Mouse (Mus musculus): ENCODE measurements around the gene Tnrc18. TPM values are rescaled to one million over a fixed set of nuclear protein-coding genes. Genes with fewer than 3 reads are reported as not detected.
A peak's percentile ranks its signal among the peaks of the same experiment; 100 is the strongest.
"Not testable (repeated sequence)": the region's sequence is repeated elsewhere in the genome, so short reads cannot be mapped to it uniquely, and the experiment has no call there.

Gene Tnrc18
- polyA plus RNA-seq, 1 experiment from 2014 or later: 18.2 TPM

GRCm38 (mm10) chr5:142848149-142848548 lies 30.7 kb upstream of the Tnrc18 start:
- no peak overlapping the region for H3K4me2 ChIP-seq (replicated peaks; ENCODE audit: low read depth, low read length)
- H3K4me3 ChIP-seq (ENCODE audit: low read length): no peak overlapping the region
- no peaks in the 10 kb centered on the region for H3K9me3 ChIP-seq (ENCODE audit: low read length)
- no peaks in the 10 kb centered on the region for H3K27me3 ChIP-seq (ENCODE audit: insufficient read depth, low read length)
- 73% methylated on average over 3 of the region's 3 CpGs for WGBS
- no peak overlapping the region for H3K27ac ChIP-seq (ENCODE audit: low read length)
- no peaks in the 10 kb centered on the region for H3K36me3 ChIP-seq (ENCODE audit: insufficient read depth, low read length)
- no peak overlapping the region for H3K9ac ChIP-seq (replicated peaks; ENCODE audit: low read length)
- no peaks in the 10 kb centered on the region for H3K4me1 ChIP-seq (ENCODE audit: insufficient read depth, low read length)
- no peak for ATAC-seq (ENCODE audit: low FRiP score, low TSS enrichment)

GRCm38 (mm10) chr5:142844467-142844866 lies 27.0 kb upstream of the Tnrc18 start:
- Histone ChIP-seq H3K36me3 (ENCODE audit: insufficient read depth, low read length) (no peaks in the 10 kb centered on the region), H3K4me1 (ENCODE audit: insufficient read depth, low read length) (0 out of 2 replicates have a peak, but pooled peaks cover 3% of the 10 kb centered on the region), H3K27me3 (ENCODE audit: insufficient read depth, low read length) (no peaks in the 10 kb centered on the region), H3K4me2 (replicated peaks; ENCODE audit: low read depth, low read length) (no peak overlapping the region), H3K4me3 (ENCODE audit: low read length) (no peak overlapping the region), H3K27ac (ENCODE audit: low read length) (no peak overlapping the region), H3K9me3 (ENCODE audit: low read length) (no peaks in the 10 kb centered on the region), H3K9ac (replicated peaks; ENCODE audit: low read length) (no peak overlapping the region)
- no peak for ATAC-seq (ENCODE audit: low FRiP score, low TSS enrichment)
- 62% methylated on average over 8 of the region's 8 CpGs for WGBS

GRCm38 (mm10) chr5:142842137-142842642 lies 24.7 kb upstream of the Tnrc18 start:
- H3K27ac ChIP-seq (ENCODE audit: low read length): no peak overlapping the region
- no peaks in the 10 kb centered on the region for H3K9me3 ChIP-seq (ENCODE audit: low read length)
- no peaks in the 10 kb centered on the region for H3K27me3 ChIP-seq (ENCODE audit: insufficient read depth, low read length)
- 0 out of 2 replicates have a peak, but pooled peaks cover 3% of the 10 kb centered on the region for H3K4me1 ChIP-seq (ENCODE audit: insufficient read depth, low read length)
- 38% methylated on average over 7 of the region's 7 CpGs for WGBS
- no peak overlapping the region for H3K9ac ChIP-seq (replicated peaks; ENCODE audit: low read length)
- H3K36me3 ChIP-seq (ENCODE audit: insufficient read depth, low read length): no peaks in the 10 kb centered on the region
- H3K4me2 ChIP-seq (replicated peaks; ENCODE audit: low read depth, low read length): no peak overlapping the region
- no peak overlapping the region for H3K4me3 ChIP-seq (ENCODE audit: low read length)
- ATAC-seq (ENCODE audit: low FRiP score, low TSS enrichment): peak; percentile 55; the same call in 1 of the 2 replicates

DNA sequence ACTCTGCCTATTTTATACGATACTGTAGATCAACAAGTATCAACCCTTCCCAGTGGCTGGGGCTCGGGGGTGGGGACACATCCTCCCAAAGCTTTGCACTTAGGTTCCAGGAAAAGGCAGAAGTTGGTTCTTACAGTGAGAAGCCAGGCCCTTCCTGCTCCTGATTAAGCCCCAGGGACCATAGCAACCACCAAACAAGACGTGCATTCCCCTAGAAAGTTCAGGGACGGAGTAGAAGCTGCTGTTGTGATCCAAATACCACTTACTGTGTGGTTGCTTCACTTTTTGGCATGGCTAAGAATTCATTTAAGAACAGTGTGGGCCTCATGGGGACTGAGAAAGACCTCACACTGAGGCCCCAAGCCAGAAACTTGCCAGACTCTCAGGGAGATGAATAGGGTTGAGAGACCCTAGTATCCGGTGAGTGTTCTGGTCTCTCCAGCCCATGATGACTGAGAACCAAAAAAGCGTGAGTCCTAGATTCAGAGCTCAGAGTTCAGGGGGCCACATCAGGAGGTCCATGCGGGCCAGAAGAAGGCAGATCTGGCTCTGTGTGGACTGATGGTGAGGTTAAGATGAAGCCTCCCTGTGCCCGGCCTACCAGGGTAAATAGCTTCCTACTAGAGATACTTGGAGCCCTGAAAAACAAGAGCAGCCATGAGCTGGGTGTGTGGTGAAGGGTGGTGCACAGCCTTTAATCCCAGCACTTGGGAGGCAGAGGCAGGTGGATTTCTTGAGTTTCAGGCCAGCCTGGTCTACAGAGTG lies 24.1 kb upstream of the Tnrc18 start:
- Histone ChIP-seq H3K27me3 (ENCODE audit: insufficient read depth, low read length) (no peaks in the 10 kb centered on the region), H3K4me2 (replicated peaks; ENCODE audit: low read depth, low read length) (no peak overlapping the region), H3K4me3 (ENCODE audit: low read length) (no peak overlapping the region), H3K4me1 (ENCODE audit: insufficient read depth, low read length) (0 out of 2 replicates have a peak, but pooled peaks cover 3% of the 10 kb centered on the region), H3K9me3 (ENCODE audit: low read length) (no peaks in the 10 kb centered on the region), H3K27ac (ENCODE audit: low read length) (no peak overlapping the region), H3K9ac (replicated peaks; ENCODE audit: low read length) (no peak overlapping the region; the same call in 1 of the 2 replicates), H3K36me3 (ENCODE audit: insufficient read depth, low read length) (no peaks in the 10 kb centered on the region)
- 62% methylated on average over 8 of the region's 8 CpGs for WGBS
- 0 out of 2 replicates have a peak, but pooled peaks have one; percentile 17 for ATAC-seq (ENCODE audit: low FRiP score, low TSS enrichment)

DNA sequence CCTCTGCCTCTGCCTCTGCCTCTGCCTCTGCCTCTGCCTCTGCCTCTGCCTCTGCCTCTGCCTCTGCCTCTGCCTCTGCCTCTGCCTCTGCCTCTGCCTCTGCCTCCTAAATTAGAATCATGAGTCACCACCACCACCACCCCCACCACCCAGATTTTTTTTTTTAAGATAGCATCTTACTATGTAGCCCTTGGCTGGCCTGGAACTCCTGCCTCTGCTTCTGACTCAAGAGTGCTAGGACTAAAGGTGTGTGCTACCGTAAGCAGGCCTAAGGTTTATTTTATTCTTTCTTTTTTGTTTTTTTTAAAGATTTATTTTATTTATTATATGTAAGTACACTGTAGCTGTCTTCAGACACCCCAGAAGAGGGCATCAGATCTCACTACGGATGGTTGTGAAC lies 20.0 kb upstream of the Tnrc18 start:
- not testable (repeated sequence) for H3K36me3 ChIP-seq (ENCODE audit: insufficient read depth, low read length); H3K4me2 ChIP-seq (replicated peaks; ENCODE audit: low read depth, low read length); ATAC-seq (ENCODE audit: low FRiP score, low TSS enrichment); H3K27ac ChIP-seq (ENCODE audit: low read length); H3K9ac ChIP-seq (replicated peaks; ENCODE audit: low read length); H3K4me1 ChIP-seq (ENCODE audit: insufficient read depth, low read length); H3K4me3 ChIP-seq (ENCODE audit: low read length); H3K27me3 ChIP-seq (ENCODE audit: insufficient read depth, low read length); H3K9me3 ChIP-seq (ENCODE audit: low read length)
- 96% methylated on average over 2 of the region's 2 CpGs for WGBS

DNA sequence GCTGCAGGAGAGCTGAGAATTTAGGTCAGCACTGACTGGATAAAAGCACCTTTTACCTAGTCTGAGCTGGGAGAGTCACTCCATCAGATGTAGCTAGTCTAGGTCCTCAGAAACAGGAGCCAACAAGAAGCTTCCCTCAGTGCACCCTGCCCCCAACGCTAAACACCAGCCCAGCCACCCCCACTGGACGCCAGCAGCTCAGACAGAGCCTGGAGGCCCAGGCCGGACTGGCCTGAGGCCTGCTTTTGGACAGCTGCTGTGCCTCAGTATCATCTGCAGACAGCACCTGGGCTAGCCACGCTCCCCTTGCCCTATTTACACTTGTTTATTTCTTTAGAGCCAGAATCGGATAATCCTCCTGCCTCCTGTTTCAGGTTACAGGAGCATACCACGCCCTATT lies 19.4 kb upstream of the Tnrc18 start:
- 0 out of 2 replicates have a peak, but pooled peaks cover 3% of the 10 kb centered on the region for H3K4me1 ChIP-seq (ENCODE audit: insufficient read depth, low read length)
- H3K4me3 ChIP-seq (ENCODE audit: low read length): no peak overlapping the region
- H3K9me3 ChIP-seq (ENCODE audit: low read length): no peaks in the 10 kb centered on the region
- no peak overlapping the region for H3K9ac ChIP-seq (replicated peaks; ENCODE audit: low read length)
- ATAC-seq (ENCODE audit: low FRiP score, low TSS enrichment): no peak
- H3K27ac ChIP-seq (ENCODE audit: low read length): no peak overlapping the region
- H3K27me3 ChIP-seq (ENCODE audit: insufficient read depth, low read length): no peaks in the 10 kb centered on the region
- H3K36me3 ChIP-seq (ENCODE audit: insufficient read depth, low read length): no peaks in the 10 kb centered on the region
- no peak overlapping the region for H3K4me2 ChIP-seq (replicated peaks; ENCODE audit: low read depth, low read length)
- WGBS: 61% methylated on average over 6 of the region's 6 CpGs

DNA sequence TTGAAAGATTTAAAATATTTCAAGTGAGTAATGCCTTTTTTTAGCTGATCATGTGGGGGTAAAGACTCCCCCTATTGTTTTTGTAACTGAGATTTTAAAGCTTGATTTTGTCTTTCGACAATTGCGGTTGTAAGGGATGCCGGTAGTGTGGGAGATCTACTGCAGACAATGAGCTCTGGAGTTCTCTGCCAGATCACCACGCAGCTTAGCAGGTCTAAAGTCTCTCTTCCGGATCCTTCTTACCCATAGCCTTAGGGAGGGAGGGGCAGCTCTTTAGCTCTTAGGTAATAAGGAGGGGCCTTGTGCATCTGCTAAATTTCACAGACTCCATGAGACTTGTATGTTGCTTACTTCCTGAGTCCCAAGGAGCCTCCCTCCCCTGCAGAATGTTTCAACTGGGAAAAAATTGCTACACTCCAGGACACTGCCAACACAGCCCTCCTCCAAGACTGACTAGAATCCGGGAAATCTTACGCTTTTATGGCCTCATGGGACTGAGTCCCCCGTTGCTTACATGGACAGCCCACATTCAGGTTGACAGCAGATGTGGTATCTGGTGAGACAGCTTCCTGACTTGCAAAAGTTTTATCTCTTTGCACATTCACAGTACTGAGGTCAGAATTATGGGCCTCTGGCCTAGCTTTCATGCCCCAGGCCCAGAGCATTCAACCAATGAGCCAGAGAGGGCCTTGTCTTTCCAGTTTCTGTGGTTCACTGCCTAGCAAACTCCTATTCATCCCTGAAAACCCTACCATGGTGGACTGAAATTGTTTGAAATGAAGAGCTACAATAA lies 16.4 kb upstream of the Tnrc18 start:
- no peak overlapping the region for H3K27ac ChIP-seq (ENCODE audit: low read length)
- H3K9ac ChIP-seq (replicated peaks; ENCODE audit: low read length): no peak overlapping the region
- no peak overlapping the region for H3K4me3 ChIP-seq (ENCODE audit: low read length)
- no peak overlapping the region for H3K4me2 ChIP-seq (replicated peaks; ENCODE audit: low read depth, low read length)
- no peaks in the 10 kb centered on the region for H3K27me3 ChIP-seq (ENCODE audit: insufficient read depth, low read length)
- no peaks in the 10 kb centered on the region for H3K9me3 ChIP-seq (ENCODE audit: low read length)
- no peak for ATAC-seq (ENCODE audit: low FRiP score, low TSS enrichment)
- no peaks in the 10 kb centered on the region for H3K36me3 ChIP-seq (ENCODE audit: insufficient read depth, low read length)
- H3K4me1 ChIP-seq (ENCODE audit: insufficient read depth, low read length): no peaks in the 10 kb centered on the region
- 46% methylated on average over 8 of the region's 8 CpGs for WGBS

DNA sequence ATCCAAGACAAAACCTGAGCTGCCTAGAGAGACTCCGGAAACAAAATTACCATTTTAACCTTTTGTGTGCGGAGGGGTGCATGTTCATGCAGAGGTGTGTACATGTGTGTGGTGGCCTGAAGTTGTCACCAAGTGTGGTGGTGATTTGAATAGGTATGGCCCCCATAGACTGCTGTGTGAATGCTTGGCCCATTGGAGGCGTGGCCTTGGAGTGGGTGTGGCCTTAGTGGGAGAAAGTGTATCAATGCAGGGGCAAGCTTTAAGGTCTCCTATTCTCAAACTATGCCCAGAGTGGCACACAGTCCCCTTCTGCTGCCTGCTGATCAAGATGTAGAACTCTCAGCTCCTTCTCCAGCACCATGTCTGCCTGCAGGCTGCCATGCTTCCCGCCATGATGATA lies 8.7 kb upstream of the Tnrc18 start:
- H3K27me3 ChIP-seq (ENCODE audit: insufficient read depth, low read length): no peaks in the 10 kb centered on the region
- no peak overlapping the region for H3K4me3 ChIP-seq (ENCODE audit: low read length)
- no peak for ATAC-seq (ENCODE audit: low FRiP score, low TSS enrichment)
- no peak overlapping the region for H3K4me2 ChIP-seq (replicated peaks; ENCODE audit: low read depth, low read length)
- H3K27ac ChIP-seq (ENCODE audit: low read length): peak overlapping the region; percentile 26; the same call in 1 of the 2 replicates
- H3K4me1 ChIP-seq (ENCODE audit: insufficient read depth, low read length): peaks cover 33% of the 10 kb centered on the region
- H3K9me3 ChIP-seq (ENCODE audit: low read length): no peaks in the 10 kb centered on the region
- no peaks in the 10 kb centered on the region for H3K36me3 ChIP-seq (ENCODE audit: insufficient read depth, low read length)
- 80% methylated on average over 4 of the region's 4 CpGs for WGBS
- H3K9ac ChIP-seq (replicated peaks; ENCODE audit: low read length): no peak overlapping the region

- Histone ChIP-seq H3K9ac (replicated peaks; ENCODE audit: low read length) (no peak overlapping the region), H3K36me3 (ENCODE audit: insufficient read depth, low read length) (no peaks in the 10 kb centered on the region), H3K9me3 (ENCODE audit: low read length) (no peaks in the 10 kb centered on the region), H3K27me3 (ENCODE audit: insufficient read depth, low read length) (no peaks in the 10 kb centered on the region), H3K4me1 (ENCODE audit: insufficient read depth, low read length) (peaks cover 33% of the 10 kb centered on the region), H3K4me2 (replicated peaks; ENCODE audit: low read depth, low read length) (no peak overlapping the region), H3K27ac (ENCODE audit: low read length) (peak overlapping the region; percentile 26; the same call in 1 of the 2 replicates), H3K4me3 (ENCODE audit: low read length) (no peak overlapping the region)
- ATAC-seq (ENCODE audit: low FRiP score, low TSS enrichment): no peak
- 73% methylated on average over 5 of the region's 5 CpGs for WGBS
Measured at GRCm38 (mm10) chr5:142825665-142826064, 8.2 kb upstream of the Tnrc18 start.

Data from kidney, embryonic 16.5 days (tissue).